Mouse (Mus musculus) myocyte (in vitro differentiated cells): ENCODE measurements around the gene Sdk2.

Source experiments
- CEBPB ChIP-seq: IDR thresholded peaks from 2 replicates; pipeline ENCODE4 v1.6.1; 2011; ENCODE audit warnings: mild to moderate bottlenecking, moderate library complexity; ENCODE audit not compliant: poor library complexity, insufficient read depth, severe bottlenecking
- E2F4 ChIP-seq: IDR thresholded peaks from one replicate; pipeline ENCODE4 v1.6.1; 2011; ENCODE audit warnings: mild to moderate bottlenecking, control low read depth, moderate library complexity; ENCODE audit not compliant: insufficient read depth
- MAX ChIP-seq: IDR thresholded peaks from one replicate; pipeline ENCODE4 v1.6.1; 2011; ENCODE audit warnings: low read depth, mild to moderate bottlenecking, control low read depth
- MYOD1 ChIP-seq, 3 experiments: IDR thresholded peaks; one replicate each; pipeline ENCODE4 v1.6.1; 2011; ENCODE audit warnings: control low read depth in 2 of 3, low read depth in 2 of 3, mild to moderate bottlenecking in 2 of 3, moderate library complexity in 1 of 3; ENCODE audit not compliant: insufficient read length in 2 of 3, control insufficient read depth in 1 of 3
- MYOG ChIP-seq, 3 experiments: IDR thresholded peaks; one replicate each; pipeline ENCODE4 v1.6.1; 2011; ENCODE audit warnings: control low read depth in 2 of 3, low read depth in 2 of 3, mild to moderate bottlenecking in 2 of 3; ENCODE audit not compliant: insufficient read length in 2 of 3, control insufficient read depth in 1 of 3, insufficient read depth in 1 of 3
- POLR2A ChIP-seq: IDR thresholded peaks from one replicate; pipeline ENCODE4 v1.6.1; 2011; ENCODE audit warnings: low read depth, mild to moderate bottlenecking, control low read depth, moderate library complexity; ENCODE audit not compliant: insufficient read length
- POLR2AphosphoS2 ChIP-seq: IDR thresholded peaks from one replicate; pipeline ENCODE4 v1.6.1; 2011; ENCODE audit warnings: low read depth, control low read depth; ENCODE audit not compliant: insufficient read length
- REST ChIP-seq: IDR thresholded peaks from one replicate; pipeline ENCODE4 v1.6.1; 2011; ENCODE audit warnings: mild to moderate bottlenecking, control low read depth, moderate library complexity; ENCODE audit not compliant: insufficient read depth, insufficient read length
- SRF ChIP-seq: IDR thresholded peaks from one replicate; pipeline ENCODE4 v1.6.1; 2011; ENCODE audit warnings: low read depth; ENCODE audit not compliant: control insufficient read depth, insufficient read length
- TCF12 ChIP-seq: IDR thresholded peaks from one replicate; pipeline ENCODE4 v1.6.1; 2011; ENCODE audit warnings: mild to moderate bottlenecking, control low read depth; ENCODE audit not compliant: poor library complexity, insufficient read depth, severe bottlenecking
- TCF3 ChIP-seq: IDR thresholded peaks from one replicate; pipeline ENCODE4 v1.6.1; 2011; ENCODE audit warnings: low read depth, control low read depth; ENCODE audit not compliant: insufficient read length
- USF1 ChIP-seq: IDR thresholded peaks from one replicate; pipeline ENCODE4 v1.6.1; 2011; ENCODE audit warnings: low read depth, mild to moderate bottlenecking, control low read depth, moderate library complexity

DNA sequence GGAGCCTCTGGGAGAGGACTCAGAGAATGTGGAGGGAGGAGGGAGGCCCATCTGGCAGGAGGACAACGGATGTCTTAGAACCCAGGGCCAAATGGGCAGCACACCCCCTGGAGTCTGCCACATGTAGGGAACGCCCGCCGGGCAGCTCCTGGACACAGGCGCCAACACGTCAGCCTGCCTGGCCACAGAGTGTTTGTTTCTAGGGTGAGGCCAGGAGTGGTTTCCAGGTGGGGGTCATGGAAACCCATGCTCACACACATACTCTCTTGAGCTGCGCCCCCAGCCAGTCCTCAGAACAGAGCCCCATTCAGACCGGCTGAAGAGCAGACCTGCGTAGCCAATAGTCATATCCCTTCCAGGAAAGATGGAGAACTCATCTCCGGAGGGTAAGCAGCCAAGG, 35.4 kb downstream of the Sdk2 start:
- TF ChIP-seq E2F4 (no peak), MAX (no peak), SRF (no peak), POLR2A (no peak), REST (no peak), MYOD1 (IDR thresholded peaks at IDR 0.05; ENCODE audit: control insufficient read depth in 1 of 3, insufficient read length in 2 of 3, low read depth in 2 of 3) (no peak), USF1 (no peak), POLR2AphosphoS2 (no peak), TCF12 (no peak), TCF3 (no peak), CEBPB (no peak), MYOG (IDR thresholded peaks at IDR 0.05; ENCODE audit: control insufficient read depth in 1 of 3, insufficient read depth in 1 of 3, insufficient read length in 2 of 3, low read depth in 2 of 3) (no peak)
